Mouse (Mus musculus): ENCODE measurements around the gene Sfmbt2.

The Sfmbt2 gene

DNA sequence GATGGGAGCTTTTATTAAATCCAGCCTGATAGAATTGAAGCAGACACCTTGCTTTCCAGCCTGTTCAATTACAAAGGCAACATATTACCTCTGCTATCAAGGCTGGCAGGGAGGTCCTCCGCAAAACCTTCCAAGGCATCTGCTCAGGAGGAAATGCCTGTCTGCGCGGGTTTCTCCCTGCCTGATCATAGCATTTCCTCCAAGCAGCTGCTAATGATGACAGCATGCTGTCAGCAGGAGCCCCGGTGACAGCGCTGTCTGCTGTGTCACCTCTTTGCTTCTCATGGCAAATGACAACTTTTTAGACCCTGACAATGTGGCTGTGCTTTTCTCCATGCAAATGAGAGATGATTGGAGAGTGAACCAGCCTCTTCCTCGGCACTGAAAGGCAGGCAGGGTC is 199.1 kb downstream of the Sfmbt2 start:
- no peak for DNase-seq

DNA sequence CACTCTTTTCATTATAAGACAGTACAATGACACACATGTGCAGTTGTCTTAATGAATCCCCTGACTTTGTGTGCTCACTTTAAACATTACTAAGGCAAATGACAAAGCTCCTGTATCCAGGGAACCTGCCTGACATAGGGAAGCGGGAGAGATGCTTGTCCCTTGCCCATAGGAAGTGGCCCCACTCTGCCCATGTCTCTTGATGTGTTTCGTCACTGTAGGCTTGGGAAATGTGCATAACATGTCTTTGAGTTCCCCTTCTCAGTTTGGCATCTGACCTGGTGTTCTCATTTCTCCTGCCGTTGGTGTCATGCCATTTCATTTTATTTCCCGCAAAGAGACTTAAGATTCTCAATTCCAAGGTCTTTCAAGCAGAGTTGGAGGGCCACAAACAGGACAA is 202.0 kb downstream of the Sfmbt2 start:
- DNase-seq: no peak

DNA sequence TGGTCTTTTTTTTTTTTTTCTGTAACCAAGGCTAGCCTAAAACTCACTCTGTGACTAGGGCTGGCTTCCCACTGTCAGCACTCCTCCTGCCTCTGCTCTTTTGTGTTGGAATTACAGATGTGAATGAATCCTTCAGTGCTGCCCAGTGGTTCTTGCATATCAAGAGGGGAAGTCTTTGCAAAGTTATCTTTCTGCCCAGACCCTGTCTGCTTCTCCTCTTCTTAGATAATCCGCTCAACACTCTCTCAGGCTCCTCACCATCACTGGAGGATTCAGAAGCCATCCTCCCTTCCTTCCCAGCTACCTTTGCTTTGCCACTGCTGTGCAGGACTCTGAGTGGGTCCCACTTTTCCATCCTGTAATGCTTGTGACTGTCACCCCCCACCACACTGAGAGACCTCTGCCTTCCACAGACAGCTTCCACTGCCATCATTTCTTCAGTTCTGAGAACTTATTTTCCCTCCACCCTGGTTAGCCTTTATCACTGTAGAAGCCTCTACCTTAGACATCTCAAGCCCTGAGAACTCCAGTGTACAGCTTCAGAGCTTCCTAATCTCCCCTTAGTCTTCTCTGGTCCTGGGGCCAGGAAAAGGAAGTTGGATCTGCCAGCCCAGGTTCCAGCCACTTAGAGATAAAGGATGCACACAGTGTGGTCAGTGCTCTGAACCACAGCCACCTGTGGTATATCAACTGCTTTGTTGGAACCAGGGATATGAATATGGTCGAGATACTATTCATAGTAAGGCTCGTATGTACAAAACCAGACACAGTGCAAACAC is 205.8 kb downstream of the Sfmbt2 start:
- no peak for DNase-seq

DNA sequence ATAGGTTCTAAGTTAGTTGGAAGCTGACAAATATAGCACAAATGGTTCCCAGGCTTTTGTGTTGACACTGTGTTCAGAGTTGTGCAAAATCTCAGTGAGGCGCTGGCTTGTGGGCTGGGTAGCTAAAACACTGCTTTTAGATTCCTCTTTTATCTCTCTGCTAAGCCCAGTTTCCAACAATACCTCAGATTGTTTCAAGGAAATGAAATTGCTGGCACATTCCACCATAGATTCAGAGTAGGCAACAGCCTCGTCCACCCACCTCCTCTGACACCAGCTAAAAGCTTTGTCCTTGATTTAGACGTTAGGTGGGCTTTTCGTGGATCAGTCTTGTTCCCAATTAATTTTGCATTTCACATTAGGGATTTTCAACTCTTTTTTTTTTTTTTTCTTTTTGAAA is 212.4 kb downstream of the Sfmbt2 start:
- no peak for DNase-seq

DNA sequence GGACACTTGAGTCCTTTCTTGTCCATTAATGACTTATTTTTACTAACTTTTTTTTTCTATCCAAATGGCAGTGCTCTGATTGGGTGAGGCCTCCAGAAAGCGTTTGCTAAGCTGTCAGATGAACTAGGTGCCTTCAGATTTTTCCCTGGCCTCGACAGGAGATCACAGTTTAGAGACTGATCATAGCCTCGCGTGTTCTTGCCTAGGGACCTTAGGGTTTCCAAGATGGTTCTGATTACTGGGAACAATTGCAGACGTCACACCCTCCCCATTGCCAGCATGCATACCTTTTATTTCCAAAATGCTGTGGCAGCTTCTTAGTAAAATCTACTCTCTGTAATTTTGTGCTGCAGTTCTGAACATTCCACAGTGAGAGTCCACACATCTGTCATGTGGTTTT is 212.8 kb downstream of the Sfmbt2 start:
- no peak for DNase-seq

DNA sequence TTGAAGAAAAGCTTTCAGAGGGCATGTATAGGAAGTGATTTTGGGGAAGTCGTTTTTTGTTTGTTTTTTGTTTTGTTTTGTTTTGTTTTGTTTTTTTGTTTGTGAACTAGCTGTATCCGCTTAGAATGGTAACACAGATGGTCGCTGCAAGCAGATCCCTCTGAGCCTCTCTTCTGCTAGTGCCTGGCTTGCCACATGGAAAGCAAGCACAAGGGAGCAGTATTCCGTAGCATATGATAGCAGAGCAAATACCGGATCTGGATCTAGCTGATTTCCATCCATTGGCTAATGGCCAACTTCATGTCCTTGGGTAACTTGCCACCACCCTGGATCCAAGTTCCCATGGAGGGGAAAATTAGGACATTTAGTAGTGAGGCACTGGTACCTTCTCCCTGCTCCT is 221.0 kb downstream of the Sfmbt2 start:
- DNase-seq: no peak

DNA sequence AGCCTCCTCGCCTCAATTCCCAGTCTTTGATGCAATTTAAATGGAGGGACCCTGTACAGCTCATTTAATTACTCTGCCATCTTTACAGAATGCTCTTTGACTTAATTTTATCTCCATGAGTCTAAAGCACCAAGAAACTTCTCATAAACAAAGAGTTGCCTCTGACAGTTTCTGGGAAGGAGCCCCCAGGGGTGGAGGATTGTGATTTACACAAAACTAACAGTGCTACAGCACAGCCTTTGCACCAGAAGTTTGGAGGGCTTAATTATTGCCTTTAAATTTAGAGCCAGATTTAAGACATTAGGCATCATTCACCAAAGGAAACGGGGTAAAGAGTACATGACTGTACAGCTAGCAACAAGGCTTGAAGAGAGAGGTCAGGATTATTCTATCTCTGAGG is 245.2 kb downstream of the Sfmbt2 start:
- no peak for DNase-seq
